Mouse (Mus musculus) embryonic fibroblast, embryonic 13.5 days (primary cell): Measurements from ENCODE around the gene Hnrnpc.

Source experiments
- CTCF ChIP-seq: IDR thresholded peaks from 2 replicates; pipeline ENCODE4 v1.5.1; 2011; ENCODE audit warnings: mild to moderate bottlenecking, control low read depth, low read length, moderate library complexity, borderline replicate concordance; ENCODE audit not compliant: insufficient read depth
- POLR2A ChIP-seq: IDR thresholded peaks from 2 replicates; pipeline ENCODE4 v1.6.1; 2011; ENCODE audit warnings: low read depth, mild to moderate bottlenecking, control low read depth, low read length, moderate library complexity

DNA sequence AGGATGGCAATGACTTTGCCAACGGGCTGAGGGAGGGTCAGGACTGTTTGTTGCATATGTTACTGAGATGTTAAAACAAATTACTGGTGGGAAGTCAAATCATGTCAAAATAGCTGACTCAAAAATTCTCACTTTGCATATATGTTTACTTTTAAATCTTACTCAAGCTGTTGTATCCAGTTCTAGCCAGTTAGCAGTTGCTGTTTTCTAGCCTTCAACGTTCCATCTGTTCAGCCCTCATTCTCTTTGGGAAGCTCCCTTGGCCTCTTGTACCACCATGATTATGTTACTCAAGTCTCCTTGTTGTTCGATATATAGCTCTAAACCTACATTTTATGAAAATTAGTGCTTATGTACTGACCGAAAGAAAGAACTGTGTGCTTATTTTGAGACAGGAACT lies 77.5 kb downstream of the Hnrnpc start:
- TF ChIP-seq POLR2A (no peak), CTCF (no peak)
